In the genomic region with DNA sequence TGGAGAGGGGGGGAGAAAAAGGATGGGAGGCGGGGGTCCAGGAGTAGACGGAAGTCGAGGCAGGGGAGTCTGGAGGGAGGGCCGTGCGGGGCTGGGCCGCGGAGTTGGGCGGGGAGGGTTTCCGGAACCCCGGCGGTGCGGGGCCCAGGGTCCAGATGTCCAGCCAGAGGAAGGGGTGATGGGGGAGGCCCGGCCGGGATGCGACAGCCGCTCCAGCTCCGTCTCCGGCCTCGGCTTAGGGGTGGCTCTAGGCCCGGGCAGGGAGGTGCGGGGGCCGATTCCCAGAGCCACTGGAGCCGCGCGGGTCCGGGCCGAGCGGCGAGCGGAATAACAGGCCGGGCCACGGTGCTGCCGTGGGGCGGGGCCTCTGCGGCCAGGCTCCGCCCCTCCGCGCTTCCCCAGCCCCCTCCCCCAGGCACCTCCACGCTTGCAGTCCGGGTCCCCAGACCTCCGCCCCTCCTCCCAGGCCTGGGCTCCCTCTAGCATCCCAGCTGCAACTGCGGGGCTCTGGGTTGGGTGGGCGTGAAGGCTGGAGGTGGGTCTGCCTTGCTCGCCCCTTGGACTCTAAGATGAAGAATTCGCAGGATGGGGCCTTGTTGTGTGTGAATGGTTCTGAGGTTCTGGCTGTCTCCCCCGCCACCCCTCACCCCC, we compare ENCODE assay signal across 9 mouse cellular contexts. TPM values are rescaled to one million over a fixed set of nuclear protein-coding genes. Genes with fewer than 3 reads are reported as not detected.
DNase-seq lines count a peak whose midpoint lies in the region; ATAC-seq lines count a peak whose summit lies in the region.
"Had no signal": no experiment of that assay in that cellular context is flagged by ENCODE, and none has a peak within 500 bp of the region (broad histone marks: within the 10 kb centered on the region; RNA-seq: fewer than 3 reads in every experiment).

No protein-coding gene starts in this region.

- H3K36me3 ChIP-seq in kidney, embryonic 16.5 days (ENCODE audit: insufficient read depth, low read length): peaks cover 18% of the 10 kb centered on the region
- peaks cover 8% of the 10 kb centered on the region; the same call in 1 of the 2 replicates for H3K36me3 ChIP-seq in stomach, embryonic 16.5 days (ENCODE audit: control insufficient read depth, insufficient read depth, low read length)

- under 1% methylated on average over 37 of the region's 46 CpGs for WGBS in kidney, embryonic 16.5 days
- under 1% methylated on average over 41 of the region's 46 CpGs for WGBS in stomach, embryonic 16.5 days

- H3K4me2 ChIP-seq in kidney, embryonic 16.5 days (replicated peaks; ENCODE audit: low read depth, low read length): peak overlapping the region; percentile 96
- H3K4me2 ChIP-seq in stomach, embryonic 16.5 days (ENCODE audit: low read depth, low read length): peak overlapping the region; percentile 90

- H3K9me3 ChIP-seq in kidney, embryonic 16.5 days (ENCODE audit: low read length): no peaks in the 10 kb centered on the region
- H3K9me3 ChIP-seq in stomach, embryonic 16.5 days (replicated peaks; ENCODE audit: control insufficient read depth, low read length): 0 out of 2 replicates have a peak, but pooled peaks cover 3% of the 10 kb centered on the region

- H3K9ac ChIP-seq in kidney, embryonic 16.5 days (replicated peaks; ENCODE audit: low read length): peak overlapping the region; percentile 80
- H3K9ac ChIP-seq in stomach, embryonic 16.5 days (ENCODE audit: low read length): peak overlapping the region; percentile 82

- peak overlapping the region; percentile 93 for H3K27ac ChIP-seq in kidney, embryonic 16.5 days (ENCODE audit: low read length)
- H3K27ac ChIP-seq in stomach, embryonic 16.5 days (ENCODE audit: low read length): peak overlapping the region; percentile 96

- peaks cover 40% of the 10 kb centered on the region for H3K4me1 ChIP-seq in kidney, embryonic 16.5 days (ENCODE audit: insufficient read depth, low read length)
- H3K4me1 ChIP-seq in stomach, embryonic 16.5 days (ENCODE audit: control insufficient read depth, insufficient read depth, low read length): peaks cover 22% of the 10 kb centered on the region

- no peak for DNase-seq in frontal cortex, postnatal 25 days (ENCODE audit: low spot score in 2 of 2)
- DNase-seq in Muller cell, postnatal 12 days (ENCODE audit: inconsistent ontology term): peak; percentile 82
- DNase-seq in embryo, embryonic 10 days (ENCODE audit: low spot score): peak; percentile 84
- DNase-seq in lung, postnatal 4 days: peak; percentile 68 to 77

- H3K4me3 ChIP-seq in kidney, embryonic 16.5 days (ENCODE audit: low read length): peak overlapping the region; percentile 69
- peak overlapping the region; percentile 62 for H3K4me3 ChIP-seq in stomach, embryonic 16.5 days (replicated peaks; ENCODE audit: low read length)

- no peaks in the 10 kb centered on the region for H3K27me3 ChIP-seq in kidney, embryonic 16.5 days (ENCODE audit: insufficient read depth, low read length)
- no peaks in the 10 kb centered on the region for H3K27me3 ChIP-seq in stomach, embryonic 16.5 days (ENCODE audit: control insufficient read depth, insufficient read depth, low read length)

- peak; percentile 38 for ATAC-seq in frontal cortex, adult (ENCODE audit: low TSS enrichment)
- peak; percentile 13; the same call in 1 of the 2 replicates for ATAC-seq in granulocyte monocyte progenitor cell, adult 5-6 weeks (replicated peaks; ENCODE audit: poor library complexity, severe bottlenecking)
- peak; percentile 85 for ATAC-seq in kidney, embryonic 16.5 days (ENCODE audit: low FRiP score, low TSS enrichment)
- ATAC-seq in stomach, embryonic 16.5 days (ENCODE audit: insufficient read depth, low FRiP score): peak; percentile 82

RNA-seq across cellular contexts. Expression of a gene that starts 1.3 kb away (rescaled TPM):
- total RNA-seq in granulocyte monocyte progenitor cell, adult 5-6 weeks (2014; fragmentation: Nextera tagmentation): 3.2 TPM in 1 of 2 replicates, not detected in the other
- 0.15 and 0.95 TPM in 2 replicates for total RNA-seq in granulocyte monocyte progenitor cell, adult 5-6 weeks (2017)
- polyA plus RNA-seq in kidney, embryonic 16.5 days (2015; fragmentation: Nextera tagmentation; extraction: Ambion mirVana): 47.8 and 53.8 TPM in 2 replicates
- 71.3 and 77.0 TPM in 2 replicates for polyA plus RNA-seq in stomach, embryonic 16.5 days (2015; fragmentation: Nextera tagmentation; extraction: Ambion mirVana)
- total RNA-seq: neutrophil, adult 5-6 weeks had no signal

RNA-seq across cellular contexts. Expression of a gene that starts 6.9 kb away (rescaled TPM):
- 51.9 and 54.4 TPM in 2 replicates for total RNA-seq in granulocyte monocyte progenitor cell, adult 5-6 weeks (2014; fragmentation: Nextera tagmentation)
- 17.9 and 19.9 TPM in 2 replicates for total RNA-seq in granulocyte monocyte progenitor cell, adult 5-6 weeks (2017)
- polyA plus RNA-seq in kidney, embryonic 16.5 days (2015; fragmentation: Nextera tagmentation; extraction: Ambion mirVana): 115 and 125 TPM in 2 replicates
- 68.6 and 79.4 TPM in 2 replicates for polyA plus RNA-seq in stomach, embryonic 16.5 days (2015; fragmentation: Nextera tagmentation; extraction: Ambion mirVana)

RNA-seq across cellular contexts. Expression of a gene that starts 8.1 kb away (rescaled TPM):
- 0.15 TPM in 1 of 2 replicates, not detected in the other for total RNA-seq in granulocyte monocyte progenitor cell, adult 5-6 weeks (2014; fragmentation: Nextera tagmentation)
- total RNA-seq in granulocyte monocyte progenitor cell, adult 5-6 weeks (2017): 0.26 and 0.88 TPM in 2 replicates
- polyA plus RNA-seq in kidney, embryonic 16.5 days (2015; fragmentation: Nextera tagmentation; extraction: Ambion mirVana): 2.7 and 4.4 TPM in 2 replicates
- 1.2 and 1.4 TPM in 2 replicates for polyA plus RNA-seq in stomach, embryonic 16.5 days (2015; fragmentation: Nextera tagmentation; extraction: Ambion mirVana)

RNA-seq across cellular contexts. Expression of a gene that starts 22.8 kb away (rescaled TPM):
- 12.1 and 13.6 TPM in 2 replicates for total RNA-seq in granulocyte monocyte progenitor cell, adult 5-6 weeks (2014; fragmentation: Nextera tagmentation)
- total RNA-seq in granulocyte monocyte progenitor cell, adult 5-6 weeks (2017): 7.6 and 13.8 TPM in 2 replicates
- polyA plus RNA-seq in kidney, embryonic 16.5 days (2015; fragmentation: Nextera tagmentation; extraction: Ambion mirVana): 50.9 and 52.2 TPM in 2 replicates
- 33.5 and 34.4 TPM in 2 replicates for polyA plus RNA-seq in stomach, embryonic 16.5 days (2015; fragmentation: Nextera tagmentation; extraction: Ambion mirVana)

RNA-seq across cellular contexts. Expression of a gene that starts 23.6 kb away (rescaled TPM):
- 288 and 308 TPM in 2 replicates for total RNA-seq in granulocyte monocyte progenitor cell, adult 5-6 weeks (2014; fragmentation: Nextera tagmentation)
- 141 and 161 TPM in 2 replicates for total RNA-seq in granulocyte monocyte progenitor cell, adult 5-6 weeks (2017)
- 7.2 and 10.1 TPM in 2 replicates for polyA plus RNA-seq in kidney, embryonic 16.5 days (2015; fragmentation: Nextera tagmentation; extraction: Ambion mirVana)
- 29.3 and 34.3 TPM in 2 replicates for polyA plus RNA-seq in stomach, embryonic 16.5 days (2015; fragmentation: Nextera tagmentation; extraction: Ambion mirVana)

Comparison
In these comparisons a context has a peak if more than half of its experiments do, and no peak if none do; other contexts are left out.
1. ATAC-seq: peak in every context shown above with its lines; median percentile 85 in kidney, embryonic 16.5 days; 82 in stomach, embryonic 16.5 days; 38 in frontal cortex, adult; 13 in granulocyte monocyte progenitor cell, adult 5-6 weeks.
2. DNase-seq: peak in Muller cell, postnatal 12 days (single experiment), embryo, embryonic 10 days (single experiment) and lung, postnatal 4 days (2 of 2); none in frontal cortex, postnatal 25 days (0 of 2).